Mouse (Mus musculus): ENCODE measurements at regions not wholly inside any gene's neighbourhood (a gene's known extent, or its start where the extent isn't known, plus 50 kb on each side); places are given as distances from the start of the nearest gene placed in this dataset.

DNA sequence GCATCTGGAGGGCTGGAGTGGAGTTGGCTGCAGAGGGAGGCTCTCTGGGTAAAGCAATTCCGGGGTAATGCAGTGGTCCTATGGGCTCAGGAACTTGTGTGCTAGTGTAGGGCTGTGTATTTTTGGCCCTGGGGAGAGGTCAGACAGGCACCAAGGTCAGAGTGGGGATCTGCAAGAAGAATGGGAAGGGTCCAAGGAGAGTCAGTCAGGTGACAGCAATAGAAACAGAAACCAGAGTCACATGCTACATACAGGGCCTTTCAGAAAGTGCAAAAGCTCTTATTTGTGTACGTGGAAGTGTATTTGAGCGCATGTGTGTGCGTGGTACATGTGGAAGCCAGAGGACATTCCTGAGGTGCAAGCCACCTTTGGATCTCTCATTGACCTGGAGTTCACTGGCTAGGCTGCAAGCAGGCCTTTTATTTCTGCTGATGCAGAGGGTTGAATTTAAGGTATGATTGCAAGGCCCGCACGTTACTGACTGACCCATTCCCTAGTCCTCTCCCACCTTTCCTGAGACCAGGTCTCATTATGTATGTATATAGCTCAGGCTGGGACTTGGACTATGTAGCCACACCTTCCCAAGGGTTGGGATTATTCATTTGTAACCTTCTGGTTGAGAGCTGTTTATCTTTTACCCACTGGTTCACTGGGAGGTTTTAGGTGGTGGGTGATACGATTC lies 1122.0 kb upstream of the A1bg start:
- no peak for TF ChIP-seq POLR2A (IDR thresholded peaks at IDR 0.05; ENCODE audit: control insufficient read depth, extremely low read depth, insufficient read depth, low read length, poor library complexity)
- TF ChIP-seq CTCF (IDR thresholded peaks at IDR 0.05; ENCODE audit: borderline replicate concordance, control insufficient read depth, extremely low read depth, insufficient read depth, low read length, poor library complexity): no peak
